Mouse (Mus musculus) limb, embryonic 10.5 days (tissue): ENCODE measurements around the gene BC055324. TPM values are rescaled to one million over a fixed set of nuclear protein-coding genes. Genes with fewer than 3 reads are reported as not detected.

Experiments used
- DNase-seq: peaks from one replicate; pipeline ENCODE4 v3.0.0-alpha.2; 2017; ENCODE audit warnings: low spot score
- H3K27ac ChIP-seq: fragments of 300-500 bp; sonication (generic); 2 replicates; pipeline ENCODE4 v1.5.1; 2016; ENCODE audit warnings: mild to moderate bottlenecking
- H3K27me3 ChIP-seq: fragments of 300-500 bp; sonication (generic); 2 replicates; pipeline ENCODE4 v1.6.1; 2016; ENCODE audit warnings: low read depth, mild to moderate bottlenecking; ENCODE audit not compliant: poor library complexity, severe bottlenecking
- H3K36me3 ChIP-seq: fragments of 300-500 bp; sonication (generic); 2 replicates; pipeline ENCODE4 v1.6.1; 2016; ENCODE audit warnings: mild to moderate bottlenecking, moderate library complexity
- H3K4me1 ChIP-seq: fragments of 300-500 bp; sonication (generic); 2 replicates; pipeline ENCODE4 v1.6.1; 2016
- H3K4me3 ChIP-seq: fragments of 300-500 bp; sonication (generic); 2 replicates; pipeline ENCODE4 v1.5.1; 2016; ENCODE audit warnings: mild to moderate bottlenecking, moderate library complexity
- H3K9me3 ChIP-seq: fragments of 300-500 bp; sonication (generic); replicated peaks from 2 replicates; pipeline ENCODE4 v1.6.1; 2016; ENCODE audit warnings: mild to moderate bottlenecking
- WGBS: fragments of 180-500 bp; shearing (Covaris S2); methylation state at CpG from one replicate; pipeline ENCODE4 v1.1.7; 2016; 5-methylcytosine and 5-hydroxymethylcytosine counted together
- polyA plus RNA-seq: library from polyadenylated mRNA; unstranded; fragments of >200 nt; fragmentation: Nextera tagmentation; extraction: Ambion mirVana; gene quantifications from 2 replicates; pipeline ENCODE4 v1.2.1, GENCODE M21; 2016

The BC055324 gene
- polyA plus RNA-seq, 1 experiment from 2014 or later, result 49.3 TPM

DNA sequence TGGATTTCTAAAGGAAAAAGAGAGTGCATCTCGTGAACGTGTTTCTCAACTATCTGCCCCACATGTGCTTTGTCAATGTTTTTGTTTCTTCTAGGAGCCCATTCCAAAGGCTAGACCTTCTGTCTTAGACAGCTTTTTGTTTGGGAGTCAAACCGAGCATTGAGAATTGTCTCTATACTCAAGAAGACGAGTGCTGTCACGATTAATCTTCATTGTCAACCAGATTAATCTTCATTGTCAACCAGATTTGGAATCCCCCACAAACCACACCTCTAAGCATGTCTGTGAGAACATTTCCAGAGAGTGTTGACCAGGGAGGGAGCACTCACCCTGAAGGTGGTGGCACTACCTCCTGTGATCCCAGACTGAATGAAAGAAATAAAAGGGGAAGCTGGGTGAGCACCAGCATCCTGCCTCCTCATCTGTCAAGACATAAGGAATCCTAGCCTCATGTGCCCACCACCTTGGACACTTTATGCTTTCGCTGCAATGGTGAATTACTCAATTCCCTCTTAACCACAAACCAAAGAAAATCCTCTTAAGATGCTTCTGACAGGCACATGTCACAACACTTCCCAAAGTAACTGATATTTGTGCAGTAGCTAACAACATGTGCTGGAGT lies 7.3 kb upstream of the BC055324 start:
- Histone ChIP-seq H3K27me3 (no peaks in the 10 kb centered on the region), H3K9me3 (no peaks in the 10 kb centered on the region), H3K36me3 (0 out of 2 replicates have a peak, but pooled peaks cover under 1% of the 10 kb centered on the region), H3K4me1 (no peaks in the 10 kb centered on the region), H3K4me3 (no peak overlapping the region), H3K27ac (no peak overlapping the region)
- WGBS, result 76% methylated on average over 6 of the region's 6 CpGs
- no peak for DNase-seq

DNA sequence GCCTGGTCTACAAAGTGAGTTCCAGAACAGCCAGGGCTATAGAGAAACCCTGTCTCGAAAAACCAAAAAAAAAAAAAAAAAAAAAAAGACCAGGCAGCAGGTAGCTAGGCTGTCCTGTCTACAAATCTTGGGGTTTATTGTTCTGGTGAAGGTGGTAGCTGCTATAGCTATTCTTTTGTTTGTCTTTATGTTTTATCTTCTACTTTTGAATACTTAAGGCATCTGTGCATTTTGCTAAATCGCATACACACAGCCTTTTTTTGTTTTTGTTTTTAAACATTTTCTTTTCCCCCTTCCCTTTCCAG lies 965 bp upstream of the BC055324 start:
- no peak overlapping the region for H3K27ac ChIP-seq
- no peaks in the 10 kb centered on the region for H3K9me3 ChIP-seq
- peaks cover 17% of the 10 kb centered on the region for H3K4me1 ChIP-seq
- H3K4me3 ChIP-seq, result peak overlapping the region; percentile 73
- 67% methylated on average over 2 of the region's 2 CpGs for WGBS
- peaks cover 15% of the 10 kb centered on the region for H3K36me3 ChIP-seq
- no peak for DNase-seq
- no peaks in the 10 kb centered on the region for H3K27me3 ChIP-seq

- whole genome bisulfite sequencing, result 1% methylated on average over 38 of the region's 38 CpGs
Observed at GRCm38 (mm10) chr1:163994173-163994720, 349 bp downstream of the BC055324 start.

GRCm38 (mm10) chr1:163992371-163992770 lies 2.2 kb downstream of the BC055324 start:
- Histone ChIP-seq H3K9me3 (no peaks in the 10 kb centered on the region), H3K36me3 (peaks cover 35% of the 10 kb centered on the region), H3K4me3 (no peak overlapping the region), H3K27me3 (no peaks in the 10 kb centered on the region), H3K4me1 (peaks cover 17% of the 10 kb centered on the region), H3K27ac (no peak overlapping the region)
- DNase-seq, result no peak
- WGBS, result 91% methylated on average over 4 of the region's 4 CpGs

More at GRCm38 (mm10) chr1:163994173-163994720, 349 bp downstream of the BC055324 start:
- H3K9me3 ChIP-seq, result no peaks in the 10 kb centered on the region
- peaks cover 17% of the 10 kb centered on the region for H3K4me1 ChIP-seq
- H3K36me3 ChIP-seq, result peaks cover 16% of the 10 kb centered on the region
- no peak for DNase-seq
- no peaks in the 10 kb centered on the region for H3K27me3 ChIP-seq
- peak overlapping the region; percentile 92 for H3K27ac ChIP-seq
- H3K4me3 ChIP-seq, result peak overlapping the region; percentile 73

- no peaks in the 10 kb centered on the region for H3K4me1 ChIP-seq
- H3K27ac ChIP-seq, result no peak overlapping the region
- peaks cover 78% of the 10 kb centered on the region for H3K36me3 ChIP-seq
- no peaks in the 10 kb centered on the region for H3K9me3 ChIP-seq
- DNase-seq, result no peak
- WGBS, result 92% methylated on average over 1 of the region's 1 CpGs
- H3K27me3 ChIP-seq, result no peaks in the 10 kb centered on the region
- no peak overlapping the region for H3K4me3 ChIP-seq
Observed at GRCm38 (mm10) chr1:163976515-163976914, 18.1 kb downstream of the BC055324 start.

DNA sequence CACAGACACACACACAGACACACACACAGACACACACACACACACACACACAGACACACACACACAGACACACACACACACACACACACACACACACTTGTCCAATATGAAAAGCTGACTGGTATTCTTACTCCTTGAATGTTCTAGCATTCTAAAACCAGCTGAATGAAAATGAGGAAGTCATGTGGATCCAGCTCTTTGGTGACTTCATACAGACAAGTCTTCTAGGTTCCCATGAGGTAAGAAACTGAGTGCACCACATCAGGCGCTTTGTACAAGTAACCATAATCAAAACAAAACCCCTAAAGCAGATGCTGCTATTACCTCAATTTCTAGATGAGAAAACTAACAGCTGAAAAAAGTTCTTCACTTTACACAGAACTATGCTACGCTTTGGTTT lies 19.5 kb downstream of the BC055324 start:
- Histone ChIP-seq H3K4me3 (no peak overlapping the region), H3K36me3 (peaks cover 77% of the 10 kb centered on the region), H3K27me3 (no peaks in the 10 kb centered on the region), H3K27ac (no peak overlapping the region), H3K9me3 (no peaks in the 10 kb centered on the region), H3K4me1 (no peaks in the 10 kb centered on the region)
- DNase-seq, result no peak
- WGBS, result 96% methylated on average over 2 of the region's 2 CpGs

- H3K4me3 ChIP-seq, result no peak overlapping the region
- no peak for DNase-seq
- peaks cover 77% of the 10 kb centered on the region for H3K36me3 ChIP-seq
- H3K4me1 ChIP-seq, result no peaks in the 10 kb centered on the region
- no peaks in the 10 kb centered on the region for H3K27me3 ChIP-seq
- WGBS, result 94% methylated on average over 1 of the region's 1 CpGs
- no peak overlapping the region for H3K27ac ChIP-seq
- H3K9me3 ChIP-seq, result no peaks in the 10 kb centered on the region
Observed at GRCm38 (mm10) chr1:163974471-163974870, 20.1 kb downstream of the BC055324 start.

DNA sequence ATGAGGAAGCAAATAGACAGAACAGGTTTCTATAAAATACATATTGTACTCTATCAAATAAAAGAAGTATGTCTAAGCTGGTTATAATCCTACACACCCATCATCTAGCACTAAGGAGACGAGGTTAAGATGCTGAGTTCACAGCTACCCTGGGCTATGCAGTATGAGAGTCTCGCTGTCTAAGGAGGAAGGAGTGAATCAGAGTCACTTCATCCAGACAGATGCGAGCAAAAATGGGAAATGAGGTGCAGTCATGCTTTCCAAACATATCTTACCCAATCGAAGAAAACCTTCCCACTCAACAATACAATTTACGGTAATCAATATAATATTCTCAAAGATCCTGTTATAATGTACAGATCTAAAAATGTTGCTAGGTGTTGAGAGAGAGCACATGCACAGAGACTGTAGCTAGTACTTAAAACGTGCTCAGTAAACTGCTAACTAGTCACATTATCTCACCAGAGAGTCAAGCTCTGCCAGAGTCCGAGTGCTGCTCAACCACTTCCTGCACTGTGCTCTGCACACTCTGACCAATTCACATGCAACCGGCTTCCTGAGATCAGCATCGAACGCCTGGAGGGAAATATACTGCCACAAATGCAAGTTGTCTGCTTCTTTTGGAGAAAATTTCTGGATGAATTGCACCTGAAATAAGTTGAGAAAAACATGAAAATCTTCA lies 30.4 kb downstream of the BC055324 start:
- Histone ChIP-seq H3K27ac (no peak overlapping the region), H3K36me3 (peaks cover 88% of the 10 kb centered on the region), H3K4me3 (no peak overlapping the region), H3K27me3 (no peaks in the 10 kb centered on the region), H3K9me3 (no peaks in the 10 kb centered on the region), H3K4me1 (no peaks in the 10 kb centered on the region)
- no peak for DNase-seq
- WGBS, result 92% methylated on average over 10 of the region's 10 CpGs

DNA sequence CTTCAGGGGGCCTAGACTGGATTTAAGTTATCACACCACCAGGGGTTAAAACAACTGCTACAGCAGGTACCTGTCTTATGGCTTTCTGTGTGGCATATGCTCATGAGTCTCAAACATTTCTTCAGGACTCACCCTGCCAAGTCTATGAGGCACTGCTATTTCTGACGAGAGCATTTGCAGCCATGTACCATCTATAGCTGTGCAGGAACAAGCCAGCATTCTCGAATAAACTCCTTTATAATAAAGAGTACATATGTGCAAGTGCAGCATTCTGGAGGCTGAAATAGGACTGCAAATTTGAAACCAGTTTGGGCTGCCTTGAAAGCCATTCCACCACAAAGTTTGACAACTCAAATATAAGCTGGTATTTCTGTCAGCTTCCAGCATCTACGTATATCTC lies 36.6 kb downstream of the BC055324 start:
- Histone ChIP-seq H3K4me1 (no peaks in the 10 kb centered on the region), H3K27ac (no peak overlapping the region), H3K4me3 (no peak overlapping the region), H3K9me3 (no peaks in the 10 kb centered on the region), H3K27me3 (no peaks in the 10 kb centered on the region), H3K36me3 (peaks cover 92% of the 10 kb centered on the region)
- WGBS, result 89% methylated on average over 3 of the region's 3 CpGs
- no peak for DNase-seq

DNA sequence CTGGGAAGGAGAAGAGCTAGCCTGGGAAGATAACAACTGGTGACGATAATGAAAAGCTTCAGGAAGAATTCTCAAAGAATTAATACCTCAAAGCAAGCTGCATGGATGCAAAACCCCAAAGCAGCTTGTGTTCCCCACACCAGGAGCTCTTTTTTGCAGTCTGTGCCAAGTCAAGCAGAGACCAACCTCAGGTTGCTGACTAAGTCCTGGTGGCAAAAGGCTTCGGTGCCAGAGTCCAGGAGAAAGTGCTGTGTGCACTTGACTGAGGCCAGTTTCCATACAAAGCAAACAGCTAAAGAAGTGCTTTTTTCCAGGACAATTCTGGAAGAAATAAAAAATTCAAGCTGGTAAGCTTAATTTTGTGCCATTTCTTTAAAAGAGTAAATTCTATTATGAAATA lies 41.2 kb downstream of the BC055324 start:
- Histone ChIP-seq H3K9me3 (no peaks in the 10 kb centered on the region), H3K4me3 (no peak overlapping the region), H3K27me3 (no peaks in the 10 kb centered on the region), H3K4me1 (no peaks in the 10 kb centered on the region), H3K36me3 (peaks cover 100% of the 10 kb centered on the region), H3K27ac (no peak overlapping the region)
- 91% methylated on average over 2 of the region's 2 CpGs for WGBS
- no peak for DNase-seq

DNA sequence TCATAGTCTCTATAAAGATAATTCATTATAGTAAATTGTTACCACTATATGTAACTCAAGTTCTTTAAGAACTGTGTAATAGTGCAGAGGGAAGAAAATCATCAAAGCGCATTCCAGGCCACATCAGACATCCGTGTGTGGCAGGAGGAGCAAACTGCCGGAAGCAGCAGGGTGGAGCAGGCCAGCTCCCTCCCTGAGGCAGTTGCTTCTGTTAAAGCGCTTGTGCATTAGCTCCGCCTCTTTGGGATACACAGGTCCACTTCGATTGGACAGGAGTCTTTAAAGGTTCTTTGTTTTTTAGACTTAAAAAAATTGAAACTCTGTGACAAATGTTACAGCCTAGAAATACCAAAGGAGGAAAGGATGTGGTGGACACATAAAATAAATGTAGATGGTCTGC lies 52.5 kb downstream of the BC055324 start:
- Histone ChIP-seq H3K27ac (no peak overlapping the region), H3K27me3 (no peaks in the 10 kb centered on the region), H3K9me3 (no peaks in the 10 kb centered on the region), H3K4me3 (no peak overlapping the region), H3K36me3 (peaks cover 96% of the 10 kb centered on the region), H3K4me1 (no peaks in the 10 kb centered on the region)
- 82% methylated on average over 6 of the region's 6 CpGs for WGBS
- no peak for DNase-seq

DNA sequence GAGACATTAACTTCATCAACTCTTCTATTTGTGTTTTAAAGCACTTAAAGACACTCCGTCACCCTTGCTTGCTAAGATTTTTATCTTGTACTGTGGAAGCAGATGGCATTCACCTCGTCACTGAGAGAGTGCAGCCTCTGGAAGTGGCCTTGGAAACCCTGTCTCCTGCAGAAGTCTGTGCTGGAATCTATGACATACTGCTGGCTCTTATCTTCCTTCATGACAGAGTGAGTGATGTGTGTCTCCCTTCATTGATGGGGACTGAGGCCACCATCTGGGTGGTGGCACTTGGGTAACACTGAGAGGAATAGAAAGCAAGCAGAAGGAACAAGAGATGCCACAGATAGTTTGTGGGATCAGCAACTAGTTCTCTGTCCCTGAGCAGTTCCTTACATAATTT lies 60.0 kb downstream of the BC055324 start:
- Histone ChIP-seq H3K27ac (no peak overlapping the region), H3K4me1 (peaks cover 11% of the 10 kb centered on the region), H3K27me3 (no peaks in the 10 kb centered on the region), H3K9me3 (no peaks in the 10 kb centered on the region), H3K4me3 (no peak overlapping the region), H3K36me3 (peaks cover 62% of the 10 kb centered on the region)
- WGBS, result 88% methylated on average over 2 of the region's 2 CpGs
- DNase-seq, result no peak

- Histone ChIP-seq H3K27ac (no peak overlapping the region), H3K4me3 (no peak overlapping the region), H3K36me3 (peaks cover 37% of the 10 kb centered on the region), H3K9me3 (no peaks in the 10 kb centered on the region), H3K4me1 (peaks cover 18% of the 10 kb centered on the region), H3K27me3 (no peaks in the 10 kb centered on the region)
- 83% methylated on average over 8 of the region's 8 CpGs for WGBS
- no peak for DNase-seq
Observed at GRCm38 (mm10) chr1:163931801-163932200, 62.8 kb downstream of the BC055324 start.
